Mouse (Mus musculus): ENCODE results near the gene Pcmtd2.
"Not testable (repeated sequence)": the region's sequence is repeated elsewhere in the genome, so short reads cannot be mapped to it uniquely, and the experiment has no call there.

Gene Pcmtd2

GRCm38 (mm10) chr2:181837372-181838292 is at the start of gene Pcmtd2:
Gene Pcmtd2, plus strand, starts transcription at chr2:181837854.
- DNase-seq (ENCODE audit: low read depth, low spot score), result peak; percentile 86

- DNase-seq (ENCODE audit: low read depth, low spot score), result no peak
These were observed 48.3 kb upstream of the Pcmtd2 start for GRCm38 (mm10) chr2:181789396-181789795.

DNA sequence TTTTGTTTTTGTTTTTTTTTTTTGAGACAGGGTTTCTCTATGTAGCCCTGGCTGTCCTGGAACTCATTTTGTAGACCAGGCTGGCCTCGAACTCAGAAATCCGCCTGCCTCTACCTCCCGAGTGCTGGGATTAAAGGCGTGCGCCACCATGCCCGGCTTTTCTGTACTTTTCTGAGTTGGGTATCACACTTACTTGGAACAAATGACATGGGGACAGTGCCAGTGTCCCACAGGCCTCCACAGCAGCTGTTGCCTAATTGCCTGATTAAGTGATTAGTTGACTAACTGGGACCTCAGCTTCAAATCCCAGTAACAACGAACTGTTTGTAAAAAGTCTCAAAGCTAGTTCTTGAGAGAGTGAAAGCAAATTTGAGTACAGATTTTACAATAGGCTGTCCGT is 44.5 kb upstream of the Pcmtd2 start:
- not testable (repeated sequence) for DNase-seq (ENCODE audit: low read depth, low spot score)

GRCm38 (mm10) chr2:181795641-181796130 is 42.0 kb upstream of the Pcmtd2 start:
- no peak for DNase-seq (ENCODE audit: low read depth, low spot score)

- DNase-seq (ENCODE audit: low read depth, low spot score), result no peak
These were observed 40.0 kb upstream of the Pcmtd2 start for GRCm38 (mm10) chr2:181797672-181798071.

DNA sequence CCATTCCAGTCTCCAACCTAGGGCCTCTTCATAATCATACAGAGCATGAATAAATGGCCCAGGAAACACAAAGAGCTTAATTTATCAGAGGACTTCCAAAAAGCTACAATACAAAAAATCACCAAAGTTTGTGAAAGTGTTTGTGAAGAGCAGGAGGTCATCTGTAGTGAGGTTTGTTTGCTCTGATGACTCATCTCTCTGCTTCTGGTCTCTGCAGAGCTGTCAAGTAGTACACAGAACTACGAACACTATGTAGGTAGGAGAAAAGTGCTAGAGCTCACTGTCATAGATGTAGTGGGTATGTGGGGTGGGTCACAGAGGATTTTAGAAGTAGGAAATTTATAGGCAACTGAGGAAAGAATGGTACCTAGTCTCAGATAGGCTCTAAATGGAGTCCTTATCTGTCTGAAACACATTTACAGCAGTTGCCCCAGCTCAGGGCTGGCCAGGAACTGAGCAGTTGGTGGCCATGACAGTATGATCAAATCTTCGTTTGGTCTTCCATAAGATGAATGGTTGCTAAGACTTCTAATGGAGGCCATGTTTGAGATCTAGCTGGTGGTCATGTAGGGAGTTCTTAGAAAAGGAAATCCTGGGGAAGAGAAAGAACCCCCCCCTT is 8.5 kb upstream of the Pcmtd2 start:
- no peak for DNase-seq (ENCODE audit: low read depth, low spot score)

DNA sequence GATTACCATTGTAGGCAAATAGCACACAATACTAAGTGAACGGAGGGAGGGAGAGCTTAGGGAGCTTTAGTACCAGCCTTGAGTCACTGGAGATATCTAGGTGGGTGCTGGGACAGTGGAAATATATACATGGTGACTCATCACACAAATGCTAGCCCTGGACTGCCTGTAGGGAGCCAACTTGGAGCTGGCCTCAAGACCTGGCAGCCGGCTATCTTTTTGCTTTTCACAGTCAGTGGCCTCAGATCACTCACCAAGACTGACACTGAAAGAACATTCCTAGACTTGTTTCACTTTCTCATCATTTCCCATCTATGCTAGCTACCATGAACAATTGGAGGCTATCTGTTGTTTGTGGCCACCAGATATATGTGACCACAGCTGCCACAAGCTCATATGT is 4.9 kb upstream of the Pcmtd2 start:
- no peak for DNase-seq (ENCODE audit: low read depth, low spot score)

DNA sequence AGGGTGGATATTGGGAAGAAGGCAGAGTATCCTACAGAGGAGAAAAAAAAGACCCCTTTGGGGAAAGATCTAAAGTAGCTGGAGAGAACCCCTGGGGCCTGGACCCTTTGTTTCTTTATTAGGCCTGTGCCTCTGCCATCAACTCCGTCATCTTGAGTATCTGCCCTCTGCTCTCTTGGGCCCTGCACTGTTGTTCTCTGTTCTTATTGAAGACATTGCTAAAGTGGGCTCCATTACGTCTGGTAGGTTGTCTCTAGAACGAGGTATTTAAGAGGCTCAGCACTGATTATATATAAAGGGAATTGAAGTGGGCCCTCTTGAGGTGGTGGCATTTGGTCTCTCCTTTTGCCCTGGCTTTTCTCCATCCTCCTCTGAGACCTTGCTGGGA is 633 bp downstream of the Pcmtd2 start:
- DNase-seq (ENCODE audit: low read depth, low spot score), result no peak

GRCm38 (mm10) chr2:181845709-181846394 is 8.2 kb downstream of the Pcmtd2 start:
- DNase-seq (ENCODE audit: low read depth, low spot score), result no peak

- DNase-seq (ENCODE audit: low read depth, low spot score), result peak; percentile 87
These were observed 26.3 kb downstream of the Pcmtd2 start, which contains the start of gene Polr3k for GRCm38 (mm10) chr2:181863791-181864535. Gene Polr3k, plus strand, starts transcription at chr2:181864337.

GRCm38 (mm10) chr2:181864536-181864860 is 26.8 kb downstream of the Pcmtd2 start:
- DNase-seq (ENCODE audit: low read depth, low spot score), result no peak

DNA sequence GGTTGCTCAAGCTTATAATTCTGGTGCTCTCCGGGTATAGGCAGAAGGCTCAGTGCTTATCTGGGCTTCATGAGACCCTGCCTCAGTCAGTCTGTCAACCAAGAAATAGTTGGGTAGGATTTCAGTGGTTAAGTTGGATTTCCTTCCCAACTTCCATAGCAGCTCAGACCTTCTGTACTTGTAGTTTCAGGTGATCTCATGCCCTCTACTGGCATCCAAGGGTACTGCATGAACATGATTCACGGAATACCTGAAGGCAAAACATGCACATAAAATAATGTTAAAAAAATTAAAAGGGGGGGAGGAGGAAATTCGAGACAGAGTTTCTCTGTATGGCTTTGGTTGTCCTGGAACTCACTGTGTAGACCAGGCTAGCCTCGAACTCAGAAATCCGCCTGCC is 29.3 kb downstream of the Pcmtd2 start:
- DNase-seq (ENCODE audit: low read depth, low spot score), result peak; percentile 49

GRCm38 (mm10) chr2:181871039-181871438 is 33.4 kb downstream of the Pcmtd2 start:
- no peak for DNase-seq (ENCODE audit: low read depth, low spot score)

DNA sequence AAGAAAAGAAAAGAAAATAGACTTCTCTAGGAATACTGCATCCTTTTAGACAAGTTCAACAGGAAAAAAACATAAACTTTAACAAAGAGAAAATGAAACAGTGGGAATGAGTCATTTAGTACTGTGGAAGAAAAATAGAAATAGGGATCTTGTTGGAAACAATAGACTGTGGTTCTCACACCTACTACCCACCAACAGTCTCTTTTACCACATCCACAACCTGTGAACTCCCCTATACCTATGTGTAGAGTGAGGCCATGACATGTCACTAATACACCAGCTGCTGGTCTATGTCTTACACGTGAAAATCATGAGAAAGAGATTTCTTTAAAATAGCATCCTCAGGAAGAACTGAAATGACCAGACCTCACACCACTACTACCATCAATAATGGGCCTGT is 41.2 kb downstream of the Pcmtd2 start:
- DNase-seq (ENCODE audit: low read depth, low spot score), result no peak

DNA sequence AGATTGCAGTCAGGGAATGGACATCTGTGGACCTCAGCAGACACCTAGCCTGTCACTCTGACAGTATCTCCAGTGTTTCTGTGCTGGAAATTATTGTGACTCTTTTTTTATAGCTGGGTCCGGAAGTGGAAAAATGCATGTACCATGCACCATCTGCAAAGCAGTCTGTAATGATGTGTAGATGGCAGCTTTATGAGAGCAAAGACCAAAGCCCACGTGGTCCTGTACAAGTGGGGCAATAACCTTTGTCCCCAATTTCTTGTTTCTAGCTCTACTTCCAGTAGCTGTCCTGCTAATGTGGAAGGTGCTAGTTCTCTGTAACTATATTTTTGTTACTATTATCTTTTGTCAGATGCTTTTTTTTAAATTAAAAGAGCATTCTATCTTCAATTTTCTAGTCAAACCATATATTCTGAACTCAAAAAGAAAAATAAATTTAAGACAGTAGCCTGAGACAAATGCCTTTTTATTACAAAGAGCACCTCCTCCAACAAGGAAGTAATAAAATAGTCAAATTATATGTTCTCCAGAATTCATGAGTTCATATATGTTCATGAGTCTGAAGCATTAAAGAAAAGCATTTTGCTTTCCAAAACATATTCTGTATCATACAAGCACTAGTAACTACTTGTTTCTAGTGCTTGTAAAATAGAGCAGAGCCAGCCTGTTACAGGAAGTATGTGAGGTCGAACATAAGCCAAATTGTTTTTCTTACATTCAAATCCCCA is 45.5 kb downstream of the Pcmtd2 start:
- DNase-seq (ENCODE audit: low read depth, low spot score), result no peak

All from embryo, embryonic 11.5 days (tissue).